Mouse (Mus musculus) E14TG2a.4 (cell line): ENCODE results near the gene Ntn4.

ENCODE experiments used
- H3K27me3 ChIP-seq: 2 replicates; pipeline ENCODE4 v1.6.1; 2014; ENCODE audit warnings: low read length, control low read depth; ENCODE audit not compliant: insufficient read depth
- H3K36me3 ChIP-seq: 2 replicates; pipeline ENCODE4 v1.6.1; 2014; ENCODE audit warnings: low read length, control low read depth; ENCODE audit not compliant: insufficient read depth
- H3K4me1 ChIP-seq: replicated peaks from 2 replicates; pipeline ENCODE4 v1.6.1; 2014; ENCODE audit warnings: low read depth, low read length, control low read depth
- H3K4me3 ChIP-seq: replicated peaks from 2 replicates; pipeline ENCODE4 v1.5.1; 2014; ENCODE audit warnings: mild to moderate bottlenecking, low read length
- H3K9me3 ChIP-seq: 2 replicates; pipeline ENCODE4 v1.6.1; 2014; ENCODE audit warnings: low read length, control low read depth
- CTCF ChIP-seq: conservative IDR thresholded peaks from 2 replicates; pipeline ENCODE4 v1.5.1; 2014; ENCODE audit warnings: low read length
- NANOG ChIP-seq: IDR thresholded peaks from 2 replicates; pipeline ENCODE4 v1.6.1; 2014; ENCODE audit warnings: borderline replicate concordance, low read length, mixed read lengths
- POU5F1 ChIP-seq: IDR thresholded peaks from 2 replicates; pipeline ENCODE4 v1.6.1; 2014; ENCODE audit warnings: low read length, borderline replicate concordance

Ntn4 gene

DNA sequence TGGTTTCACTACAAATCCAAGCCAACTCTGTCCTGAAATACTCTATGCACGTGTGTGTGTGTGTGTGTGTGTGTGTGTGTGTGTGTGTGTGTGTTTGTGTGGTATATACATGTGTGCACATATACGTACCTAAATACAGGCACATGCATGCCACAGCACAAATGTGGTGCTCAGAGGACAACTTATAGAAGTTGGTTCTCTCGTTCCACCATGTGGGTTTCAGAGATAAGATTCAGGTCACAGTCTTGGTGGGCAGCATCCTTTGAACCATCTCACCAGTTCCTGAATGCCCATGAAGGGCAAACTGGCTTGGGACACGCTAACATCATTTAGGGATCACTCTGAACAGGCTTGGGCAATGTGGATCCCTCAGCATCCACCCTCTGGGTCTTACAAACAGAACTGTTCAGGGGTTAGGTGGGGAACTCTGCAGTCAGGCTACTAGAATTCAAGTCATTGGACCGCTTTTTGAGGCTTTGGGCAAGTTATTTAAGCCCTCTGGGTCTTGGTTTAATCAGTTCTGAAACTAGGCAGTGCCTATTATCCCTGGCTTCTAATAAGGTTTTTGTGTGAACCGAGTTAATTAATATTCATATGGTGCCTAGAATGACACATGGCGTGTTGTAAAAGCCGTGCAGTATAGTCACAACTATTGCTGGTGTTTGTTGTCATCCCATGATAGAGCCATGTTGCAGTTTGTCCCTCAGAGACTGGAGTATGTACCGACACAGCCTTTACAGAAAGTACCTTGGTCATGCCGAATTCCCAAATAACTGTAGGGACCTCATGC, 59.4 kb downstream of the Ntn4 start:
- no peak for TF ChIP-seq POU5F1
- no peak for TF ChIP-seq CTCF
- TF ChIP-seq NANOG, result no peak
- Histone ChIP-seq H3K36me3 (no peaks in the 10 kb centered on the region), H3K4me1 (no peaks in the 10 kb centered on the region; the same call in 1 of the 2 replicates), H3K9me3 (peaks cover 19% of the 10 kb centered on the region), H3K4me3 (no peak overlapping the region), H3K27me3 (no peaks in the 10 kb centered on the region)

DNA sequence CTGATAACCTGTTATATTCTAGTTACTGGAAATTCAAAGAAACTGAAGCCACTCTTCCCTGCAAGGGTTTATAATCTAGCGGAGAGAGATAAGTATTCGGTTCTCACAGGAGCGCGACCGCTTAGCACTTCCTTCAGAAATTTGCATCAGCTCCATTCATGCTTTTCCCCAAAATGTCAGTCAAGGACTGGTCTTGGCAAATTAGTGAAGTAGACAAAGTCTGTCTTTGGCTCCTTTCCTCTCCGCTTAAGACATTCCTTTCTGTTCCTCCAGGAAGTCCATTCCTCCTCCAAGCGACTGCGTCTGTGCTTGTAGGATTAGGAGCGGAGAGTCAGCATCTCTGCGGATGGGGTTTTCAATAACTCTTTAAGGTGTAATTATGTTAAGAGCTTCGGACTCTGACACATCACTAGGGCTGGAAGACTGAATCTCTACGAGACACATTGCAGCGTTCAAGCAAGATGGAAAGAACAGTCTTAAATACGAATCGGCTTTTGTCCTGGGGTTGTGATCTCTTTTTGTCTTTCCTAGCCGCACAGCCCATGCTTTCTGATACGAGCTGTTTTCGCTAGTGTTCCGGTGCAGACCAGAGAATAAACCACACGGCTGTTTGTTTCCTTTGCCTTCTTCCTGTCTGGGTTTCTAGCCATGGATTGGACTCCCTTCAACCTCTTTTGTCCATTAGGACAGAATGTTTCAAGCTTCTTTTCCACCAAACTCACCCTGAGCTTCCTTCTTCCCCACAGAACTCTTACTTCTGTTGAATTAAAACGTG, 60.3 kb downstream of the Ntn4 start:
- no peak for TF ChIP-seq CTCF
- H3K36me3 ChIP-seq, result no peaks in the 10 kb centered on the region
- H3K27me3 ChIP-seq, result no peaks in the 10 kb centered on the region
- H3K9me3 ChIP-seq, result peaks cover 19% of the 10 kb centered on the region
- no peak overlapping the region for H3K4me3 ChIP-seq
- H3K4me1 ChIP-seq, result no peaks in the 10 kb centered on the region

DNA sequence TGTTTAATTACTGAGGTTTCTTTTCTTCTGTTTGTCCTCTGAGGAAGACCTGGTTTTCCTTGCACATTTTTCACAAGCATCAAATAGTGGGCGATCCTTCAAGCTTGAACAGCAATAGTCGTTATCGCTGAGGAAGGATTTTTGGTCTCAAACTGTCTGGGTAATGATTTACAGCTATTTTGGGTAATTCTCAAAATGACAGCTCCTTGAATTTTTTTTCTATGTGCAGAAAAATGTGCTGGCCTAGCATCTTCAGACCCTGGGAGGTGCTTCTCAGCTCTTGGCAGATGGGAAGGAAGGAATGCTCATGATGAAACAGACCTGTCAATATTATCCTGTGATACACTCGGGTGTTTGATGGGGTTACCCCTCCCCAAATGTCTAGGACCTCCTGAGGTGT, 63.5 kb downstream of the Ntn4 start:
- Histone ChIP-seq H3K4me1 (no peaks in the 10 kb centered on the region), H3K4me3 (no peak overlapping the region), H3K36me3 (no peaks in the 10 kb centered on the region), H3K9me3 (0 out of 2 replicates have a peak, but pooled peaks cover under 1% of the 10 kb centered on the region), H3K27me3 (no peaks in the 10 kb centered on the region)
- no peak for TF ChIP-seq POU5F1
- no peak for TF ChIP-seq CTCF
- TF ChIP-seq NANOG, result no peak

DNA sequence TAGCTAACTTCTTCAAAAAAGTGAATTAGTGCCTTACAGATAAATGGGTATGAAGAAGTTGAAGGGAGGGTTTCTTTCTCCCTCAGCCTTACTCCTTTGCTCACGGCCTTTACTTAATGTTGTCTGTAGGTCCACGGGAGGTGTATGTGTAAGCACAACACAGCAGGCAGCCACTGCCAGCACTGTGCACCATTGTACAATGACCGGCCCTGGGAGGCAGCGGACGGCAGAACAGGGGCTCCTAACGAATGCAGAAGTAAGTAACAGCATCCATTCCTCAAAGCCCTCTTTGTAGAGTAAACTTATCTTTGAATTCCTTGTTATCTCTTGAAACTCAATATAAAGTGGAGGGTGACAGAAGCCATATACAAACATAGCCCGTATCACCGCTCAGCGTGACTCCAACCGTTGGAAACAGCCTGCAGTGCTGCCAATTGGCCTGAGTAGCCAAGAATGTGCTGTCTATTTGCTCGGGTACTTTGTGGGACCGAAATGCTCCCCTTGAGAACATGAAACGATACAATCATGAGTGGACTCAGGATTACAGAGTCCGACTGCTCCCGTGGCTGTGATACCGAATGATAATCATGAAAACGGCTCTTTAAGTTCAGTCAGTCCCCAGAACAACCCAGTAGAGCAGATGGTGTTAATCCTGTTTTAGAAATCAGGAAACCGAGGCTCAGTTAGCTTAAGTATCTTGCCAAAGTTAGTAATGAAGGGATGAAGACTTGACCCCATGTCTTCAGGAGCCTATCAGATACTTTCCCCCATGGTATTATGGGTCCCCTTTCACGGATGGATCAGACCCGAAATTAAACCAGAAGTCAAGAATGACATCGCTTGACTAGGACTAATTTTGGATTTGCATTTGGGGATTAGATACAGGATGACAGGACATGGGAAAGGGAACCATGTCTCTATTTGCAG, 66.9 kb downstream of the Ntn4 start:
- TF ChIP-seq NANOG, result no peak
- no peak for TF ChIP-seq CTCF
- no peak for TF ChIP-seq POU5F1
- Histone ChIP-seq H3K27me3 (peaks cover 3% of the 10 kb centered on the region), H3K4me1 (0 out of 2 replicates have a peak, but pooled peaks cover 1% of the 10 kb centered on the region), H3K9me3 (no peaks in the 10 kb centered on the region), H3K4me3 (no peak overlapping the region), H3K36me3 (no peaks in the 10 kb centered on the region)

DNA sequence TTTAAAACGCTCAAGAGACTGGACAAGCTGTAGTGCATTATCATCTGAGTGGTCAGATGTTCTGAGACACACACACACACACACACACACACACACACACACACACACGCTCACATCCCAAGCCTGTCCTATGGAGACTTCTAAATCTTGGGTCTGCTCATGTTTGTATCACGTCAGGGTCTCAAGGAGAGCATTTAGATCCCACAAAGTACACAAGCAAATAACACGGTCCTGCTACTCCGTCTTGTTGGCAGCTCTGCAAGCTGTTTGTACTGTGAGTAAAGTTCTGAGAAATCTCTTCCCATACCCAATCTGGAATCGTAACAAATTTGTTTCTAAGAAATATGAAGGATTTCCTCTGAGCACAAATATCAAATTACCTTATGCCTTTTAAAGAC, 67.6 kb downstream of the Ntn4 start:
- Histone ChIP-seq H3K9me3 (no peaks in the 10 kb centered on the region), H3K36me3 (no peaks in the 10 kb centered on the region), H3K4me3 (no peak overlapping the region), H3K4me1 (0 out of 2 replicates have a peak, but pooled peaks cover 5% of the 10 kb centered on the region), H3K27me3 (peaks cover 3% of the 10 kb centered on the region)
- TF ChIP-seq POU5F1 (no peak), CTCF (no peak), NANOG (no peak)

DNA sequence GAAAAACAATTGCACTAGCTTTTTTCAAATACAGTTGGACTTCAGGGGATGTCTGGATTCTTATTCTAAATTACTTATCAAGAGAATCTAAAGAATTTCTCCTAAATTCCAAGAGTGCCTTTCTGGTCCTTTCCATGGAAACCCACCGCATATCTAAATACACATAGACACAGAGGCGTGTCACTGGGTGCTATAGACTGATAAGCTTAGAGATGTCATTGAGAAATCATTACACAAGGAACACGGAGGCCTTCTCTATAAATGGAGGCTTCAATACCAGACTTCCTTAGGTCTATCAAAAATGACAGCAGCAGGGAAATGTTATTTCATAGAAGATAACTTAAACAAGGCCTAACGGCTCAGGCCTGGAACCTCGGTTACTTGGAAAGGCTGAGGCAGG, 68.0 kb downstream of the Ntn4 start:
- H3K9me3 ChIP-seq, result no peaks in the 10 kb centered on the region
- H3K27me3 ChIP-seq, result peaks cover 3% of the 10 kb centered on the region
- no peaks in the 10 kb centered on the region for H3K36me3 ChIP-seq
- TF ChIP-seq POU5F1 (no peak), NANOG (no peak), CTCF (no peak)
- H3K4me3 ChIP-seq, result no peak overlapping the region
- 0 out of 2 replicates have a peak, but pooled peaks cover 5% of the 10 kb centered on the region for H3K4me1 ChIP-seq

DNA sequence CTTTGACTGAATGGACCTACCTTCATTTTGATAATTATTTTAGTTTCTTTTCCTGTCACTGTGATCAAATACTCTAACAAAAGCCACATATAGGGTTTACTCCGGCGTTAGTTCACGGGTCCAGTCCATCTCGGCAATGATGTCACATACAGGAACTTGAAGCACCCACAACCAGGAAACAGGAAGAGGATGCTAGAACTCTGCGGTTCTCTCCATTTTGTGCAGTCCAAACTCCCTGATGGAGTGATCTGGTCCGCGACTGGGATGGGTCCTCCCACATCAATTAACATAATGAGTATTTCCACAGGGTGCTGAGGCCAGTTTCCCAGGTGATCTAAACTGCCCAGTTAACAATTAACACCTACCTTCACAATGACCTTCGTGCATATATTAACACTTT, 69.1 kb downstream of the Ntn4 start:
- Histone ChIP-seq H3K9me3 (no peaks in the 10 kb centered on the region), H3K4me1 (0 out of 2 replicates have a peak, but pooled peaks cover 5% of the 10 kb centered on the region), H3K36me3 (no peaks in the 10 kb centered on the region), H3K4me3 (no peak overlapping the region), H3K27me3 (peaks cover 3% of the 10 kb centered on the region)
- TF ChIP-seq POU5F1 (no peak), NANOG (no peak), CTCF (no peak)

DNA sequence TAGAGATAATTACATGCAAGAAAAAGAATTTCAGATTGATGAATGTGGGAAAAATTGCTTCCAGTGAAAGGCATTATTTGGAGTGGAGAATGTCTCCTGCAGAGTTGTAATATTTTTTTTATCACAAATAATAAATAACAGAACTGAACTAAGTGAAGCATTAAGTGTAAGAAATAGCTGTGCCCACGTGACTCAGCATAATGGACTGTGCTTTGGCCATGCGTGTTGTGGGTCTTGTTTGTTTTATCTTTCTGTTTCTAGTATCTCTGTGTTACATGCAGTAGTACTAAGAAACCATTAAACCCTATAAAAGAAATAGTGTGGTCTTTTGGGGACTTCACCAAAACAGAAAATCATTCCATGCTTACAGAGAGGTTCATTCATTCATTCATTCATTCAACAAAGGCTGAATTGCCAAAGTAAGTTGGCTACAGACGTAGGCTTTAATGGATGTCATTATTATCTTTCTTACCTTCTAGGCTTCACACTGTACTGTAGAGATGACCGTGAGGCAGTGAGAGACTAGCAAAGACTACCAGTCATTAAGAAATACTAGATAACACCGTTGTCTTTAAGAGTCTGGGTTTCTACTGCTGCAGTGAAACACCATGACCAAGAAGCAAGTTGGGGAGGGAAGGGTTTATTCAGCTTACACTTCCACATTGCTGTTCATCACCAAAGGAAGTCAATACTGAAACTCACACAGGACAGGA, 81.3 kb downstream of the Ntn4 start:
- Histone ChIP-seq H3K36me3 (no peaks in the 10 kb centered on the region), H3K4me1 (peaks cover 12% of the 10 kb centered on the region), H3K27me3 (no peaks in the 10 kb centered on the region), H3K4me3 (no peak overlapping the region), H3K9me3 (no peaks in the 10 kb centered on the region)
- no peak for TF ChIP-seq CTCF
- TF ChIP-seq NANOG, result no peak
- TF ChIP-seq POU5F1, result no peak
